Mouse (Mus musculus): ENCODE results near the gene Prss29. TPM values are rescaled to one million over a fixed set of nuclear protein-coding genes. Genes with fewer than 3 reads are reported as not detected.

Gene Prss29
- polyA plus RNA-seq, 1 experiment from 2014 or later, result not detected

Other genes starting within 250 kb of the Prss29 start
- gene Tmem204, start 235.1 kb upstream of the Prss29 start, polyA plus RNA-seq (2014; fragmentation: Nextera tagmentation; extraction: Ambion mirVana), result 9.5 and 10.4 TPM in 2 replicates
- 22.5 and 23.2 TPM in 2 replicates for gene Telo2, start 202.7 kb upstream of the Prss29 start, polyA plus RNA-seq (2014; fragmentation: Nextera tagmentation; extraction: Ambion mirVana)
- gene Ptx4, start 197.9 kb upstream of the Prss29 start, polyA plus RNA-seq (2014; fragmentation: Nextera tagmentation; extraction: Ambion mirVana), result not detected in 2 replicates
- gene Clcn7, start 185.3 kb upstream of the Prss29 start, polyA plus RNA-seq (2014; fragmentation: Nextera tagmentation; extraction: Ambion mirVana), result 16.7 and 20.4 TPM in 2 replicates
- gene Ccdc154, start 156.2 kb upstream of the Prss29 start, polyA plus RNA-seq (2014; fragmentation: Nextera tagmentation; extraction: Ambion mirVana), result not detected in 2 replicates
- not detected in 2 replicates for gene Gm38655, start 143.2 kb upstream of the Prss29 start, polyA plus RNA-seq (2014; fragmentation: Nextera tagmentation; extraction: Ambion mirVana)
- gene BC003965, start 134.1 kb upstream of the Prss29 start, polyA plus RNA-seq (2014; fragmentation: Nextera tagmentation; extraction: Ambion mirVana), result 34.4 TPM in 2 replicates
- gene Unkl, start 130.3 kb upstream of the Prss29 start, polyA plus RNA-seq (2014; fragmentation: Nextera tagmentation; extraction: Ambion mirVana), result 4.2 and 6.4 TPM in 2 replicates
- gene Gnptg, start 78.5 kb upstream of the Prss29 start, polyA plus RNA-seq (2014; fragmentation: Nextera tagmentation; extraction: Ambion mirVana), result 59.5 and 63.2 TPM in 2 replicates
- gene Tsr3, start 78.5 kb upstream of the Prss29 start, polyA plus RNA-seq (2014; fragmentation: Nextera tagmentation; extraction: Ambion mirVana), result 62.5 and 64.3 TPM in 2 replicates
- 1.3 and 1.4 TPM in 2 replicates for gene Baiap3, start 62.3 kb upstream of the Prss29 start, polyA plus RNA-seq (2014; fragmentation: Nextera tagmentation; extraction: Ambion mirVana)
- gene Ube2i, start 44.0 kb upstream of the Prss29 start, polyA plus RNA-seq (2014; fragmentation: Nextera tagmentation; extraction: Ambion mirVana), result 863 and 877 TPM in 2 replicates
- gene Prss34, start 20.3 kb upstream of the Prss29 start, polyA plus RNA-seq (2014; fragmentation: Nextera tagmentation; extraction: Ambion mirVana), result not detected in 2 replicates
- not detected in 2 replicates for gene Prss28, start 10.0 kb upstream of the Prss29 start, polyA plus RNA-seq (2014; fragmentation: Nextera tagmentation; extraction: Ambion mirVana)
- gene Tpsab1, start 26.9 kb downstream of the Prss29 start, polyA plus RNA-seq (2014; fragmentation: Nextera tagmentation; extraction: Ambion mirVana), result not detected in 2 replicates
- gene Tpsb2, start 47.7 kb downstream of the Prss29 start, polyA plus RNA-seq (2014; fragmentation: Nextera tagmentation; extraction: Ambion mirVana), result not detected in 2 replicates
- gene Tpsg1, start 50.6 kb downstream of the Prss29 start, polyA plus RNA-seq (2014; fragmentation: Nextera tagmentation; extraction: Ambion mirVana), result not detected in 2 replicates
- gene Cacna1h, start 115.1 kb downstream of the Prss29 start, polyA plus RNA-seq (2014; fragmentation: Nextera tagmentation; extraction: Ambion mirVana), result 3.5 and 4.3 TPM in 2 replicates
- 0.12 TPM in 1 of 2 replicates, not detected in the other for gene Tekt4, start 136.0 kb downstream of the Prss29 start, polyA plus RNA-seq (2014; fragmentation: Nextera tagmentation; extraction: Ambion mirVana)
- gene Sstr5, start 178.6 kb downstream of the Prss29 start, polyA plus RNA-seq (2014; fragmentation: Nextera tagmentation; extraction: Ambion mirVana), result not detected in 2 replicates